Mouse (Mus musculus): ENCODE measurements around the gene Olfr605.
A peak's percentile ranks its signal among the peaks of the same experiment; 100 is the strongest.
"Not testable (repeated sequence)": the region's sequence is repeated elsewhere in the genome, so short reads cannot be mapped to it uniquely, and the experiment has no call there.

Gene Olfr605

GRCm38 (mm10) chr7:103445339-103445738 lies at the start of gene Olfr605:
Gene Olfr605, minus strand, starts transcription at chr7:103445439.
- no peak for DNase-seq

- DNase-seq = peak; percentile 52
Observed at GRCm38 (mm10) chr7:103477106-103477505, 31.9 kb upstream of the Olfr605 start.

DNA sequence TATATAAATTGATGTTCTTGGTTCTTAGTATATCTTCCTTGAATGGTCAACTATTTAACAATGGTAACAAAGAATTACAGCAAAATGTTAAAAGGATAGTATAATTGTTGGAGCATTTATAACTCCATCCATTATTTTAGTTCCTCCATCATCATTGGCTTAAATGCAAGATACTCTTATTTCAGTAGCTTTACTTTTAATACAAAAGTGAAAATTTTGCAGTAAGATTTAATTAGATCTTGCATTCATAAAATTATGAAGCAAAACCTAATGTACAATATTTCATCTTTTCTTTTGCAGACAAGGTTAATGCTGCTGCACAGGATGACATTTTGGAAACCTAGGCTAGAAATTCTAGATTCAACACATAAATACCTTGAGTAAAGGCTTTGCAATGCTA lies 24.3 kb upstream of the Olfr605 start, which contains the start of gene Olfr608:
Gene Olfr608 (plus strand): TSS at position 301 of the 400 bp plus-strand sequence.
- no peak for DNase-seq

DNA sequence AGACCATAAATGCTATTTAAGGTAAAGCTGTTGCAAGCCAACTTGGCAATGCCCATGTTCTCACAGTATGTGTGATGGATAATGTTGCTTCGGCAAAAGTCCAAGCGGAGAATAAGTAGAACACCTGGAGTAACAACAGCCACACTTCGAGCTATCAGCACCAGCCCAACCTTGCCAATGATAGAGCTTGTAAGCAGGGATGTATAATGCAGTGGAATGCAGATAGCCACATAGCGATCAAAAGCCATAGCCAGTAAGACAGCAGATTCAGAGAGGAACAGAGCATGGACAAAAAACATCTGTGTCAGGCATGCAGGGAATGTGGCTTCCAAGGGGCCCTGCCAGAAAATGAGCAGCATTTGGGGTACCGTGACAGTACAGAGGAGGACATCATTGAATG lies 15.4 kb upstream of the Olfr605 start:
- no peak for DNase-seq

GRCm38 (mm10) chr7:103448746-103449145 lies 3.5 kb upstream of the Olfr605 start, which contains the start of gene Olfr606:
Gene Olfr606, plus strand, starts transcription at chr7:103449046.
- DNase-seq = no peak

DNA sequence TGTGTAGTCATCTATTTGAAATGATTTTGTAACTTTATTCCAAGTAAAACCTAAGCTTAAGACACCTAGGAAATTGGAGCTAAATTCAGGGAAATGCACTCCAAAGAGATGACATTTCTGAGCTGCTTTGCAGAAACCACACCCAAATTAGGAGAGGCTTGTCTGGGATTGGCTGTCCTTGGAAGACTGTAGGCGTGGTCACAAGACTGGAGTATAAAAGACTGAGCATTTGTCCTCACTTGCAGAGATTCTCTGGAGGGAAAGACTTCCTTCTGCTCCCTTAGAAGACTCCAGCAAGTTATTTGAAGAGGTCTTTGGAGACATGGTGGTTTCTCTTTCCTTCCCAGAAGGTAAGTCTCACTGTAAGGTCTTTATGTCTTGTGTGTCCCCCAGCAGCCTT lies 30.5 kb downstream of the Olfr605 start, which contains the start of gene Usp17lc:
Gene Usp17lc (plus strand): TSS at position 301 of the 400 bp plus-strand sequence.
- not testable (repeated sequence) for DNase-seq

GRCm38 (mm10) chr7:103406521-103407055 lies 38.7 kb downstream of the Olfr605 start:
- not testable (repeated sequence) for DNase-seq

DNA sequence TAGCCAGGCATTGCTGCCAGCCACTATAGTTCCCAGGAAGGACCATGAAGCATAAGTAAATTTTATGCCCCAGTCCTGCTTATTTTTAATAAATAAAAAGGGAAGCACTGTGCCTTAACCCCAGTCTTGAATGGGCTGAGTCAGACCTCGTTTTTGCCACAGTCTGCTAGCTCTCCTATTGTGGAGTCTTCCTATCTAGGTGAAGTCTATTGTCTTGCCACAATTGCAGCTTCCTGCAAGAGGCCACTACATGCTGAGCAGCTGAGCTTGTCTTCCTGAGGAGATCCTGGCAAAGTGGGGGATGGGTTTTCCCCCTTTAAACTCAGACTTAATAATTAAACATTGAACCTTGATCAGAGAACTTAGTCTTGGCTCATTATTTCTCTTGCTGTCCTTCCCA lies 46.3 kb downstream of the Olfr605 start:
- peak; percentile 40 for DNase-seq

GRCm38 (mm10) chr7:103397758-103398157 lies 47.5 kb downstream of the Olfr605 start:
- no peak for DNase-seq
